Mouse (Mus musculus) CH12.LX (cell line): Measurements from ENCODE around the gene Zfp953.

ENCODE experiments used
- EP300 ChIP-seq: IDR thresholded peaks from 2 replicates; pipeline ENCODE4 v1.6.1; 2011; ENCODE audit warnings: low read length, improper control_type of control experiment
- USF2 ChIP-seq: conservative IDR thresholded peaks from 2 replicates; pipeline ENCODE4 v1.6.1; 2011; ENCODE audit warnings: low read depth, low read length, improper control_type of control experiment

GRCm38 (mm10) chr13:67306718-67307117, 53.7 kb downstream of the Zfp953 start:
- TF ChIP-seq EP300 (no peak), USF2 (no peak)
